Mouse (Mus musculus) liver, embryonic 15.5 days (tissue): ENCODE results near the gene Gimap4. TPM values are rescaled to one million over a fixed set of nuclear protein-coding genes. Genes with fewer than 3 reads are reported as not detected.

ENCODE experiments used
- ATAC-seq: fragments of 200-750 bp; cut with Nextera tagmentation; 2 replicates; pipeline ENCODE4 v1.8.0; 2017; ENCODE audit warnings: moderate number of reproducible peaks, mild to moderate bottlenecking, moderate library complexity; ENCODE audit not compliant: insufficient read depth
- H3K27ac ChIP-seq: fragments of 300-500 bp; sonication (generic); replicated peaks from 2 replicates; pipeline ENCODE4 v1.5.1; 2015; ENCODE audit warnings: mild to moderate bottlenecking, inconsistent platforms
- H3K27me3 ChIP-seq: fragments of 300-500 bp; sonication (generic); 2 replicates; pipeline ENCODE4 v1.6.1; 2015; ENCODE audit warnings: mild to moderate bottlenecking, inconsistent platforms
- H3K36me3 ChIP-seq: fragments of 300-500 bp; sonication (generic); replicated peaks from 2 replicates; pipeline ENCODE4 v1.6.1; 2015; ENCODE audit warnings: moderate library complexity, mild to moderate bottlenecking, inconsistent platforms
- H3K4me1 ChIP-seq: fragments of 300-500 bp; sonication (generic); replicated peaks from 2 replicates; pipeline ENCODE4 v1.6.1; 2015; ENCODE audit warnings: inconsistent platforms
- H3K4me2 ChIP-seq: fragments of 300-500 bp; sonication (generic); 2 replicates; pipeline ENCODE4 v1.6.1; 2015; ENCODE audit warnings: moderate library complexity, mild to moderate bottlenecking, inconsistent platforms
- H3K4me3 ChIP-seq: fragments of 300-500 bp; sonication (generic); replicated peaks from 2 replicates; pipeline ENCODE4 v1.5.1; 2015; ENCODE audit warnings: mild to moderate bottlenecking, inconsistent platforms
- H3K9ac ChIP-seq: fragments of 300-500 bp; sonication (generic); 2 replicates; pipeline ENCODE4 v1.6.1; 2015; ENCODE audit warnings: moderate library complexity, mild to moderate bottlenecking, inconsistent platforms
- H3K9me3 ChIP-seq: fragments of 300-500 bp; sonication (generic); replicated peaks from 2 replicates; pipeline ENCODE4 v1.6.1; 2016; ENCODE audit warnings: inconsistent platforms
- WGBS: fragments of 180-500 bp; shearing (Covaris S2); methylation state at CpG from one replicate; pipeline ENCODE4 v1.1.7; 2015; ENCODE audit warnings: mixed read lengths; ENCODE audit not compliant: insufficient replicate concordance; 5-methylcytosine and 5-hydroxymethylcytosine counted together
- polyA plus RNA-seq: library from polyadenylated mRNA; unstranded; fragments of >200 nt; fragmentation: Nextera tagmentation; extraction: Ambion mirVana; gene quantifications from 2 replicates; pipeline ENCODE4 v1.2.1, GENCODE M21; 2015

The Gimap4 gene
- polyA plus RNA-seq, 1 experiment from 2014 or later, result 10.3 TPM

DNA sequence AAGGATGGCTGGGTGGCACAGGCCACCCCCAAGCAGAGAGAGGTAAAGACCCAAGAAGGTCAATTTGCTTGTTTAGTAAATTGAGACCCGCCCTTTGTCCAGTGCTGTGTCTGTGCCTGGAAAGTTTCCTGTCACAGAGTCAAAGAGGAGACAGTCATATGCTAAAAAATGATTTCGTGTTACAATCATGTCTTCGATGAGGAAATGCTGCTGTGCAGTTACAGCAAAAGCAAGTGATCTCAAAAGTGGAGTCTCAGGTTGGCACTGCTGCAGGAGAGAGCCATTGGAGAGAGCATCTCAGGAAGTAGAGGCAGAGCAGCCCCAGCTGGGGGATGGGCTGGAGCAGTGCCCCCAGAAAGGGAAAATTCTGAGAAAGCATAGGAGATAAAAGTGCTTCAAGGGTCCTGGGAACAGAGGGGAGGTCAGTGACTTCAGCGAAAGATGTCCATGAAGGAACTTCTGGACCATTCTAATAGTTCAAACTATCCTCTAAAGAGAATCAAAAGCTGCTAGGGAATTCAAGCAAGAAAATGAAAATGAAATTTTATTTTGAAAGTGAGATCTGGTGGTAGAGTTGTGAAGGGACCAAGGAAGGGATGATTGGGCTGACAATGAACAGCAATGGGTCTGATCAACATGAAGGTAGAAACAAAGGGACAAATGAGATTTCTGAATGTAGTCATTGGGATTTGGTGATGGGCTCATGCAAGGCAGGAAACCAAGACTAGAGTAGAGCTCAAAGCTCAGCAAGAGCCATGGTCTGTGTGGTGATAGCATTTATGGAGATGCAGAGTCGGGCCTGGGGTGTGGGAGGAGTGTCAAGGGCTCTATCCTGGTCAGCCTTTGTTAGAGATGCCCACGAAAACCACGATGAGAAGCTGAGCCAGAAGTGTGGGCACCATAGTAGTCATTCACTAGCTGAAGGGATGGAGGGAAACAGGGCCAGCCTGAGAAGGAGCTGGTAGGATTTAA is 1.6 kb downstream of the Gimap4 start:
- Histone ChIP-seq H3K27me3 (no peaks in the 10 kb centered on the region), H3K4me2 (no peak overlapping the region), H3K4me1 (0 out of 2 replicates have a peak, but pooled peaks cover 3% of the 10 kb centered on the region), H3K27ac (peak overlapping the region; percentile 16; the same call in 1 of the 2 replicates), H3K36me3 (no peaks in the 10 kb centered on the region), H3K4me3 (no peak overlapping the region), H3K9ac (no peak overlapping the region), H3K9me3 (no peaks in the 10 kb centered on the region)
- 39% methylated on average over 7 of the region's 7 CpGs for WGBS
- no peak for ATAC-seq

DNA sequence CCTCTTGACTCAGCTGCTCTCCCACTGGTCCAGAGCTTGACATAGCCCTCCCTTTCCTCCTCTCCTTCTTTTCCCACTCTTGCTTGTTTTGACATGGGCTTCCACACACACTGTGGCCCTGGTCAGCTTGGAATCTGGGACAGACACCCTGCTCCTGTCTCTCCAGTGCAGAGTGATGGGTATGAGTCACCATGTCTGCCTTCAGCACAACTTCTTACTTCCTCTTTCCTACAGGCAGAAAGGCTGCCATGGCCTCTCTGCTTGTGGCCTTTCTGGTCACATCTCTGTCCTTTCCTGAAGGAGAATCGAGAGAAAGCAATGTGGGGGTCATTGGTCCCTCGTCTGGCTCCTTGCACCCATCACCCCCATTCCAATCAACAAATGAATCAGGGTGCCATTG is 2.7 kb downstream of the Gimap4 start:
- H3K4me3 ChIP-seq, result no peak overlapping the region
- H3K27ac ChIP-seq, result no peak overlapping the region
- 11% methylated on average over 2 of the region's 2 CpGs for WGBS
- 0 out of 2 replicates have a peak, but pooled peaks cover 3% of the 10 kb centered on the region for H3K4me1 ChIP-seq
- H3K4me2 ChIP-seq, result no peak overlapping the region
- no peak for ATAC-seq
- no peak overlapping the region for H3K9ac ChIP-seq
- H3K9me3 ChIP-seq, result no peaks in the 10 kb centered on the region
- H3K36me3 ChIP-seq, result no peaks in the 10 kb centered on the region
- no peaks in the 10 kb centered on the region for H3K27me3 ChIP-seq

- WGBS, result 50% methylated on average over 2 of the region's 2 CpGs
These were observed 5.0 kb downstream of the Gimap4 start for GRCm38 (mm10) chr6:48689320-48689719.

GRCm38 (mm10) chr6:48692962-48693361 is 8.6 kb downstream of the Gimap4 start:
- no peaks in the 10 kb centered on the region for H3K9me3 ChIP-seq
- H3K9ac ChIP-seq, result no peak overlapping the region
- no peak overlapping the region for H3K27ac ChIP-seq
- no peak for ATAC-seq
- H3K4me2 ChIP-seq, result no peak overlapping the region
- H3K4me3 ChIP-seq, result no peak overlapping the region
- H3K27me3 ChIP-seq, result no peaks in the 10 kb centered on the region
- no peaks in the 10 kb centered on the region for H3K36me3 ChIP-seq
- H3K4me1 ChIP-seq, result no peaks in the 10 kb centered on the region
- 54% methylated on average over 6 of the region's 6 CpGs for WGBS

More at GRCm38 (mm10) chr6:48689320-48689719, 5.0 kb downstream of the Gimap4 start:
- H3K27me3 ChIP-seq, result no peaks in the 10 kb centered on the region
- H3K9me3 ChIP-seq, result no peaks in the 10 kb centered on the region
- no peak overlapping the region for H3K4me2 ChIP-seq
- ATAC-seq, result no peak
- H3K36me3 ChIP-seq, result no peaks in the 10 kb centered on the region
- no peak overlapping the region for H3K4me3 ChIP-seq
- no peak overlapping the region for H3K9ac ChIP-seq
- no peak overlapping the region for H3K27ac ChIP-seq
- no peaks in the 10 kb centered on the region for H3K4me1 ChIP-seq

- ATAC-seq, result no peak
- Histone ChIP-seq H3K9ac (no peak overlapping the region), H3K36me3 (no peaks in the 10 kb centered on the region), H3K4me1 (no peaks in the 10 kb centered on the region), H3K27me3 (no peaks in the 10 kb centered on the region), H3K4me3 (no peak overlapping the region), H3K27ac (no peak overlapping the region), H3K4me2 (no peak overlapping the region), H3K9me3 (no peaks in the 10 kb centered on the region)
- WGBS, result 61% methylated on average over 4 of the region's 4 CpGs
These were observed 12.6 kb downstream of the Gimap4 start for GRCm38 (mm10) chr6:48696830-48697554.

DNA sequence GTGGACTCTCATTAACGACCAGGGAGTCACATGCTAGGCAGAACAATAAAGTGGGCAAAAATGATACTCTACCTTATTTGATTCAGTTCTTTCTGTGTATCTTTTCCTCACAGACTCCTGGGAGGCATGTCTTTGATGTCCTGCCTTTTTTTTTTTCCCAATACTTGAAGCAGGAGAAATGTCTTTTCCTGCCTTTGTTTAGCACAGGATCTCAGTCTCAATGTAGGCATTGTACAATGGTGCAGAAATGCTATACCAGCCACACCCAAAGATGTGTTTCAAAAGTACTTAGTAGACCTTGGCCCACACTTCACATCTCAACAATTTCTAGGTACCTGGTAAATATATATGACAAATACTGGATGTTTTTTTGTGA is 13.2 kb downstream of the Gimap4 start:
- no peaks in the 10 kb centered on the region for H3K9me3 ChIP-seq
- no peak overlapping the region for H3K9ac ChIP-seq
- no peak overlapping the region for H3K4me2 ChIP-seq
- H3K4me1 ChIP-seq, result no peaks in the 10 kb centered on the region
- H3K36me3 ChIP-seq, result no peaks in the 10 kb centered on the region
- WGBS, result 18% methylated on average over 1 of the region's 1 CpGs
- no peaks in the 10 kb centered on the region for H3K27me3 ChIP-seq
- H3K4me3 ChIP-seq, result no peak overlapping the region
- no peak overlapping the region for H3K27ac ChIP-seq
- no peak for ATAC-seq

GRCm38 (mm10) chr6:48698066-48698856 is 13.9 kb downstream of the Gimap4 start:
- Histone ChIP-seq H3K9ac (no peak overlapping the region), H3K4me2 (no peak overlapping the region), H3K36me3 (no peaks in the 10 kb centered on the region), H3K27ac (no peak overlapping the region), H3K4me1 (no peaks in the 10 kb centered on the region), H3K27me3 (no peaks in the 10 kb centered on the region), H3K9me3 (no peaks in the 10 kb centered on the region), H3K4me3 (no peak overlapping the region)
- no peak for ATAC-seq
- 52% methylated on average over 7 of the region's 7 CpGs for WGBS

DNA sequence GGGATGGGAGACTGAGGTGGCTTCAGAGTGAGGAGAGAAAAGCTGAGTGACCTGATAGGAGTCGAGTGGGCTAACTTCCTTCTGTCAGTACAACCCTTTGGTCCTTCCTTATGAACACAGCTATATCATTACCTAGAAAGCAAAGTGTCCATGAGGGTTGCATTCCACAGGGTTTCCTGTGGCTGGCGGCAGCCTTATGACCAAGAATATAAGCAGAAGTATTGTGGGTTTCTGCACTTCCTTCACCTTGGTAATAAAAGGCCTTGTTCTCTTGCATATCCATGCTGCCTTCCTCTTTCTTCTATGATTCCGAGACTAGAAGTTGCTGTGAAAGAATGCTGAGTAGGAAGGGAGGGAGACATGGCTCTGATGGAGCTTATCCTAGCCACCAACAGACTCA is 14.5 kb downstream of the Gimap4 start:
- Histone ChIP-seq H3K9ac (no peak overlapping the region), H3K36me3 (no peaks in the 10 kb centered on the region), H3K4me1 (no peaks in the 10 kb centered on the region), H3K27ac (no peak overlapping the region), H3K9me3 (no peaks in the 10 kb centered on the region), H3K27me3 (no peaks in the 10 kb centered on the region), H3K4me2 (no peak overlapping the region), H3K4me3 (no peak overlapping the region)
- ATAC-seq, result no peak
- 16% methylated on average over 3 of the region's 3 CpGs for WGBS

DNA sequence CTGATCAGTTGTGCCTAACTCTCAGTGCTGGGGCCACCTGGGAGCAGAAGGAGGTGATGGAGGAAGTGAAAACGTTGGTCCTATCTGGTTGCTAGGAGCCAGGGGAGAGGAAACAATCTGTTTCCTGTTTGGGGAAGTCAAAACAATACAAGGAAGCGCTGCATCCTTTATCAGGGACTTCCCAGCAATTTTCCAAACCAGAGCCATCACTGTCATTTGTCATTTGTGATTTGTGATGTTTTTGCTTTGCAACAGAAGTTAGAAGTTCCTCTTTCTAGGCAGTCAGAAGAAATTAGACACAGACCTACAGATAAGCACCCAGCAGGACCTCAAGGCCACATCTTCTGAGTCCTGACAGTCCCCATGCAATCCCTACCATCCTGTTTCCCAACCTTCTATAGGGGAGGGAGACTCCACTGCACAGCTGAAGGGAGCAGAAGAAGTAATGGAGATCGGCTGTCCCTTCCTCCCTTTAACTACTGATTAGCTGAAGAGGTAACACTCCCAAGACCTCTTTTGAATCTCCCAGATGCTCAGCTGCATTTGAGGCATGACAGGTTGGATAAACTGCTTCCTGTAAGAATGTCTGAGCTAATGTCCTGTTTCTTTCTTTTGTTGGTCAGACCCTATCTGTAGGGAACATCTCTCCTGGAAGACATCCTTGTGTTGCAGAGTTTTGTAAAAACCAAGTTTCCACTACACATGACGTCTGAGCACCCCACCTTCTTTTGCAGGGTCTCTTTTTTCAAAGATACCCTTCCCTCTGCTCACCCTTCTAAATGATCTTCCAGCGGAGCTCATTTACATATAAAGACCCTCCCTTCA is 16.1 kb downstream of the Gimap4 start:
- Histone ChIP-seq H3K9me3 (no peaks in the 10 kb centered on the region), H3K9ac (no peak overlapping the region), H3K4me1 (no peaks in the 10 kb centered on the region), H3K27me3 (no peaks in the 10 kb centered on the region), H3K27ac (no peak overlapping the region), H3K4me3 (no peak overlapping the region), H3K36me3 (no peaks in the 10 kb centered on the region), H3K4me2 (no peak overlapping the region)
- peak; percentile 51 for ATAC-seq
- 13% methylated on average over 5 of the region's 5 CpGs for WGBS

GRCm38 (mm10) chr6:48702146-48702545 is 17.8 kb downstream of the Gimap4 start:
- Histone ChIP-seq H3K9me3 (no peaks in the 10 kb centered on the region), H3K27ac (no peak overlapping the region), H3K36me3 (no peaks in the 10 kb centered on the region), H3K4me2 (no peak overlapping the region), H3K27me3 (no peaks in the 10 kb centered on the region), H3K4me1 (no peaks in the 10 kb centered on the region), H3K9ac (no peak overlapping the region), H3K4me3 (no peak overlapping the region)
- WGBS, result 67% methylated on average over 7 of the region's 7 CpGs
- no peak for ATAC-seq
